Mouse (Mus musculus) erythroblast, embryonic 14.5 days (primary cell): ENCODE data around the gene Krt7.

Experiments
- GATA1 ChIP-seq: IDR thresholded peaks from 2 replicates; pipeline ENCODE4 v1.6.1; 2012; ENCODE audit warnings: low read length, inconsistent platforms, mixed read lengths
- TAL1 ChIP-seq: IDR thresholded peaks from 3 replicates; pipeline ENCODE4 v1.6.1; 2012; ENCODE audit warnings: low read length, inconsistent platforms, mixed read lengths

DNA sequence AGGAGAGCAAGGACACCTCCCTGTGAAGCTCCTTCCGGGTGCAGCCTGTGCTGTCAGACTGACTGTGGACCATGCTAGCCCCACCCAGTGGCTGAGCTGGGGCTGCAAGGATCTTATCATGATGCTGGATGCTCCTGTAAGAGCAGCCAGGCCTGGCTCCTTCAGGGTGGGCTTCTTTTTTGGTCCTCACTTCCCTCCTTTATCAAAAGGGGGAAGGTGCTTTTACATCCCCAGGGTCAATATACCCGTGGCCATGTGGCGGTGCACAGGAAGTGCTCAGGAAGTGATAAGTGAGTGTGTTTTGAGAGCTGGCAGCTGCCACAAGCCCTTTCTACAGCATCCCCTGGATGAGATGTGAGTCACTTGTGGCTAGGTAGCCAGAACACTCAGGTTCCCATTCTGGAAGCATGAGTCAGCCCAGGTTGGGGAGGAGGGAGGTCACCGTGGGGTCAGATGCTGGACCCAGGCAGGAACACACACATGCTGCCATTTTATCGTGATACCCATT lies 22.8 kb upstream of the Krt7 start:
- TF ChIP-seq GATA1 = no peak
- TF ChIP-seq TAL1 = no peak
